Mouse (Mus musculus) embryonic facial prominence, embryonic 13.5 days (tissue): ENCODE results near the gene Arhgef19. TPM values are rescaled to one million over a fixed set of nuclear protein-coding genes. Genes with fewer than 3 reads are reported as not detected.

ENCODE experiments used
- ATAC-seq: fragments of 200-750 bp; cut with Nextera tagmentation; 2 replicates; pipeline ENCODE4 v1.8.0; 2017; ENCODE audit warnings: low read depth; ENCODE audit not compliant: insufficient number of reproducible peaks, insufficient read depth, low FRiP score, low TSS enrichment
- H3K27ac ChIP-seq: fragments of 300-500 bp; sonication (generic); 2 replicates; pipeline ENCODE4 v1.5.1; 2015; ENCODE audit warnings: moderate library complexity, mild to moderate bottlenecking, inconsistent platforms
- H3K27me3 ChIP-seq: fragments of 300-500 bp; sonication (generic); 2 replicates; pipeline ENCODE4 v1.6.1; 2015; ENCODE audit warnings: mild to moderate bottlenecking, inconsistent platforms
- H3K36me3 ChIP-seq: fragments of 300-500 bp; sonication (generic); 2 replicates; pipeline ENCODE4 v1.6.1; 2015; ENCODE audit warnings: mild to moderate bottlenecking, inconsistent platforms
- H3K4me1 ChIP-seq: fragments of 300-500 bp; sonication (generic); 2 replicates; pipeline ENCODE4 v1.6.1; 2015; ENCODE audit warnings: inconsistent platforms
- H3K4me2 ChIP-seq: fragments of 300-500 bp; sonication (generic); 2 replicates; pipeline ENCODE4 v1.6.1; 2015; ENCODE audit warnings: moderate library complexity, mild to moderate bottlenecking, inconsistent platforms
- H3K4me3 ChIP-seq: fragments of 300-500 bp; sonication (generic); 2 replicates; pipeline ENCODE4 v1.5.1; 2015; ENCODE audit warnings: mild to moderate bottlenecking, inconsistent platforms
- H3K9ac ChIP-seq: fragments of 300-500 bp; sonication (generic); 2 replicates; pipeline ENCODE4 v1.6.1; 2015; ENCODE audit warnings: mild to moderate bottlenecking, inconsistent platforms
- H3K9me3 ChIP-seq: fragments of 300-500 bp; sonication (generic); 2 replicates; pipeline ENCODE4 v1.6.1; 2016; ENCODE audit warnings: inconsistent platforms
- WGBS: fragments of 180-500 bp; shearing (Covaris S2); methylation state at CpG from one replicate; pipeline ENCODE4 v1.1.7; 2015; ENCODE audit warnings: mixed read lengths; 5-methylcytosine and 5-hydroxymethylcytosine counted together
- polyA plus RNA-seq: library from polyadenylated mRNA; unstranded; fragments of >200 nt; fragmentation: Nextera tagmentation; extraction: Ambion mirVana; gene quantifications from 2 replicates; pipeline ENCODE4 v1.2.1, GENCODE M21; 2015

Arhgef19 gene
- polyA plus RNA-seq: 18.9 and 23.3 TPM in 2 replicates

- WGBS: 1% methylated on average over 31 of the region's 31 CpGs
- Histone ChIP-seq H3K4me1 (peaks cover 63% of the 10 kb centered on the region), H3K27ac (peak within 1 kb of the TSS; percentile 64), H3K27me3 (peaks cover 64% of the 10 kb centered on the region), H3K4me3 (peak within 1 kb of the TSS; percentile 50), H3K36me3 (no peaks in the 10 kb centered on the region), H3K4me2 (peak within 1 kb of the TSS; percentile 74), H3K9me3 (no peaks in the 10 kb centered on the region), H3K9ac (peak within 1 kb of the TSS; percentile 61)
- peak; percentile 85 for ATAC-seq
Measured at GRCm38 (mm10) chr4:141239388-141240125, at the start of gene Arhgef19. Gene Arhgef19 (plus strand): TSS chr4:141239499.

- no peak overlapping the region for H3K9ac ChIP-seq
- H3K4me3 ChIP-seq: no peak overlapping the region
- H3K27ac ChIP-seq: no peak overlapping the region
- no peak overlapping the region for H3K4me2 ChIP-seq
- peaks cover 55% of the 10 kb centered on the region for H3K36me3 ChIP-seq
- H3K9me3 ChIP-seq: no peaks in the 10 kb centered on the region
- H3K27me3 ChIP-seq: no peaks in the 10 kb centered on the region
- peaks cover 17% of the 10 kb centered on the region for H3K4me1 ChIP-seq
- ATAC-seq: no peak
- 92% methylated on average over 7 of the region's 7 CpGs for WGBS
Measured at GRCm38 (mm10) chr4:141191294-141191693, 48.0 kb upstream of the Arhgef19 start.

GRCm38 (mm10) chr4:141194553-141194952, 44.7 kb upstream of the Arhgef19 start:
- ATAC-seq: no peak

GRCm38 (mm10) chr4:141196981-141197685, 42.2 kb upstream of the Arhgef19 start:
- no peak for ATAC-seq
- H3K9ac ChIP-seq: no peak overlapping the region
- H3K9me3 ChIP-seq: peaks cover 2% of the 10 kb centered on the region; the same call in 1 of the 2 replicates
- H3K27me3 ChIP-seq: no peaks in the 10 kb centered on the region
- no peak overlapping the region for H3K27ac ChIP-seq
- WGBS: 97% methylated on average over 13 of the region's 13 CpGs
- H3K4me3 ChIP-seq: no peak overlapping the region
- no peak overlapping the region for H3K4me2 ChIP-seq
- peaks cover 87% of the 10 kb centered on the region for H3K36me3 ChIP-seq
- H3K4me1 ChIP-seq: no peaks in the 10 kb centered on the region

More at GRCm38 (mm10) chr4:141194553-141194952, 44.7 kb upstream of the Arhgef19 start:
- 94% methylated on average over 6 of the region's 6 CpGs for WGBS
- no peak overlapping the region for H3K27ac ChIP-seq
- peaks cover 82% of the 10 kb centered on the region for H3K36me3 ChIP-seq
- no peaks in the 10 kb centered on the region for H3K4me1 ChIP-seq
- 0 out of 2 replicates have a peak overlapping the region, but pooled peaks have one; percentile 16 for H3K9ac ChIP-seq
- no peak overlapping the region for H3K4me3 ChIP-seq
- H3K9me3 ChIP-seq: peaks cover 2% of the 10 kb centered on the region; the same call in 1 of the 2 replicates
- H3K4me2 ChIP-seq: no peak overlapping the region
- H3K27me3 ChIP-seq: no peaks in the 10 kb centered on the region

- H3K4me3 ChIP-seq: no peak overlapping the region
- 97% methylated on average over 12 of the region's 13 CpGs for WGBS
- H3K9ac ChIP-seq: no peak overlapping the region
- H3K9me3 ChIP-seq: peaks cover 2% of the 10 kb centered on the region; the same call in 1 of the 2 replicates
- H3K27me3 ChIP-seq: no peaks in the 10 kb centered on the region
- H3K4me1 ChIP-seq: no peaks in the 10 kb centered on the region
- no peak for ATAC-seq
- peaks cover 90% of the 10 kb centered on the region for H3K36me3 ChIP-seq
- no peak overlapping the region for H3K4me2 ChIP-seq
- H3K27ac ChIP-seq: no peak overlapping the region
Measured at GRCm38 (mm10) chr4:141197686-141198035, 41.6 kb upstream of the Arhgef19 start.

- Histone ChIP-seq H3K27me3 (no peaks in the 10 kb centered on the region), H3K4me3 (no peak overlapping the region), H3K9ac (no peak overlapping the region), H3K9me3 (peaks cover 2% of the 10 kb centered on the region; the same call in 1 of the 2 replicates), H3K4me1 (0 out of 2 replicates have a peak, but pooled peaks cover 5% of the 10 kb centered on the region), H3K4me2 (no peak overlapping the region), H3K36me3 (peaks cover 87% of the 10 kb centered on the region), H3K27ac (0 out of 2 replicates have a peak overlapping the region, but pooled peaks have one; percentile 7)
- 82% methylated on average over 11 of the region's 11 CpGs for WGBS
- no peak for ATAC-seq
Measured at GRCm38 (mm10) chr4:141200906-141201305, 38.4 kb upstream of the Arhgef19 start.

- Histone ChIP-seq H3K27ac (no peak overlapping the region; the same call in 1 of the 2 replicates), H3K9ac (no peak overlapping the region), H3K4me2 (no peak overlapping the region), H3K4me3 (no peak overlapping the region), H3K4me1 (0 out of 2 replicates have a peak, but pooled peaks cover 5% of the 10 kb centered on the region), H3K9me3 (peaks cover 2% of the 10 kb centered on the region; the same call in 1 of the 2 replicates), H3K36me3 (peaks cover 77% of the 10 kb centered on the region), H3K27me3 (no peaks in the 10 kb centered on the region)
- 90% methylated on average over 6 of the region's 6 CpGs for WGBS
- ATAC-seq: no peak
Measured at GRCm38 (mm10) chr4:141202192-141202591, 37.1 kb upstream of the Arhgef19 start.

- H3K27me3 ChIP-seq: no peaks in the 10 kb centered on the region
- H3K9me3 ChIP-seq: no peaks in the 10 kb centered on the region
- no peak overlapping the region for H3K4me3 ChIP-seq
- peak; percentile 71; the same call in 1 of the 2 replicates for ATAC-seq
- H3K4me1 ChIP-seq: 0 out of 2 replicates have a peak, but pooled peaks cover 5% of the 10 kb centered on the region
- peaks cover 55% of the 10 kb centered on the region for H3K36me3 ChIP-seq
- no peak overlapping the region for H3K9ac ChIP-seq
- H3K27ac ChIP-seq: peak overlapping the region; percentile 30; the same call in 1 of the 2 replicates
- WGBS: 65% methylated on average over 4 of the region's 4 CpGs
- H3K4me2 ChIP-seq: no peak overlapping the region
Measured at GRCm38 (mm10) chr4:141204580-141205061, 34.7 kb upstream of the Arhgef19 start.

GRCm38 (mm10) chr4:141207081-141207480, 32.2 kb upstream of the Arhgef19 start:
- H3K9ac ChIP-seq: no peak overlapping the region
- peak; percentile 33; the same call in 1 of the 2 replicates for ATAC-seq
- H3K4me2 ChIP-seq: no peak overlapping the region
- no peaks in the 10 kb centered on the region for H3K27me3 ChIP-seq
- H3K4me1 ChIP-seq: peaks cover 10% of the 10 kb centered on the region; the same call in 1 of the 2 replicates
- peaks cover 30% of the 10 kb centered on the region for H3K36me3 ChIP-seq
- no peak overlapping the region for H3K4me3 ChIP-seq
- no peaks in the 10 kb centered on the region for H3K9me3 ChIP-seq
- WGBS: 89% methylated on average over 5 of the region's 5 CpGs
- no peak overlapping the region for H3K27ac ChIP-seq

GRCm38 (mm10) chr4:141210524-141211219, 28.6 kb upstream of the Arhgef19 start:
- Histone ChIP-seq H3K9ac (peak overlapping the region; percentile 58), H3K4me3 (peak overlapping the region; percentile 41), H3K27me3 (no peaks in the 10 kb centered on the region), H3K4me2 (peak overlapping the region; percentile 55), H3K27ac (peak overlapping the region; percentile 78), H3K36me3 (peaks cover 3% of the 10 kb centered on the region; the same call in 1 of the 2 replicates), H3K4me1 (peaks cover 19% of the 10 kb centered on the region), H3K9me3 (no peaks in the 10 kb centered on the region)
- ATAC-seq: no peak
- WGBS: 74% methylated on average over 14 of the region's 14 CpGs

GRCm38 (mm10) chr4:141211646-141212045, 27.7 kb upstream of the Arhgef19 start:
- Histone ChIP-seq H3K36me3 (peaks cover under 1% of the 10 kb centered on the region; the same call in 1 of the 2 replicates), H3K4me1 (peaks cover 19% of the 10 kb centered on the region), H3K27me3 (no peaks in the 10 kb centered on the region), H3K4me2 (no peak overlapping the region), H3K9ac (no peak overlapping the region), H3K4me3 (no peak overlapping the region), H3K9me3 (no peaks in the 10 kb centered on the region), H3K27ac (no peak overlapping the region)
- 93% methylated on average over 4 of the region's 4 CpGs for WGBS
- ATAC-seq: no peak
